Mouse (Mus musculus) lung, adult 2 months (tissue): ENCODE measurements around the gene Gm21962. TPM values are rescaled to one million over a fixed set of nuclear protein-coding genes. Genes with fewer than 3 reads are reported as not detected.

Experiments used
- DNase-seq: peaks from one replicate; pipeline ENCODE4 v3.0.0; 2022
- H3K4me1 ChIP-seq: fragments of 200-500 bp; 2 replicates; pipeline ENCODE4 v1.6.1; 2011; ENCODE audit warnings: low read length; ENCODE audit not compliant: control insufficient read depth, insufficient read depth
- H3K4me3 ChIP-seq: fragments of 200-500 bp; replicated peaks from 2 replicates; pipeline ENCODE3; 2011; ENCODE audit warnings: low read depth, mild to moderate bottlenecking, control low read depth, low read length; ENCODE audit errors: extremely low read depth
- CTCF ChIP-seq: fragments of 200-500 bp; IDR thresholded peaks from 2 replicates; pipeline ENCODE4 v1.5.1; 2011; ENCODE audit warnings: mild to moderate bottlenecking, low read length, control low read depth; ENCODE audit not compliant: insufficient read depth
- POLR2A ChIP-seq: fragments of 200-500 bp; IDR thresholded peaks from 2 replicates; pipeline ENCODE4 v1.6.1; 2011; ENCODE audit warnings: low read depth, mild to moderate bottlenecking, control low read depth, low read length, borderline replicate concordance; ENCODE audit errors: extremely low read depth
- WGBS: fragments of 180-500 bp; shearing (Covaris S2); methylation state at CpG from one replicate; pipeline ENCODE4 v1.1.7; 2018; 5-methylcytosine and 5-hydroxymethylcytosine counted together
- polyA plus RNA-seq: library from polyadenylated mRNA; depleted of rRNA; stranded (reverse); fragments of >200 nt; gene quantifications from 2 replicates; pipeline ENCODE4 v1.2.3, GENCODE M21; 2012

Gm21962 gene
- polyA plus RNA-seq, 1 experiment, result not detected

- no peaks in the 10 kb centered on the region for H3K4me1 ChIP-seq
- TF ChIP-seq POLR2A, result no peak
- TF ChIP-seq CTCF, result no peak
- no peak overlapping the region for H3K4me3 ChIP-seq
- no peak for DNase-seq
- WGBS, result 92% methylated on average over 3 of the region's 3 CpGs
Observed at GRCm38 (mm10) chr3:137644081-137644480, 27.2 kb upstream of the Gm21962 start.

DNA sequence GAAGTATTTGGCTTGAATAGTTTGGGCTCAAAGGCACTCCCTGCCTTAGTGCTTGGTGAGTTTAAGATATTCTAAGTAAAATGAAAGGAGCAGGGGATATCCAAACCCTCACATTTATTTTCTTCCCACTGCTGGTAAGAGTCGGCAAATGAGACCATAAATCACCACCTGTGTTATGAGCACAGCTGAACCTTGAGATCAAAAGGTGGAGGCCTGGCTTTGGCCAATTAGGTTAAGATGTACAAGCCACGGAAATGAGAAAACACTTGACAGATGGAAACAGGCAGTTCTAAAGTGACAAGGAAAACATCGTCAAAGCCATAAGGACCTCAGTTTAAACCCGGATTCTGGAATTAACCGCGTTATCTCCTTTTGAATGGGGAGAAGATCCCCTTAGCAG lies 26.4 kb upstream of the Gm21962 start:
- WGBS, result 75% methylated on average over 6 of the region's 6 CpGs
- no peak for TF ChIP-seq CTCF
- no peak for TF ChIP-seq POLR2A
- no peaks in the 10 kb centered on the region for H3K4me1 ChIP-seq
- H3K4me3 ChIP-seq, result no peak overlapping the region
- DNase-seq, result no peak

DNA sequence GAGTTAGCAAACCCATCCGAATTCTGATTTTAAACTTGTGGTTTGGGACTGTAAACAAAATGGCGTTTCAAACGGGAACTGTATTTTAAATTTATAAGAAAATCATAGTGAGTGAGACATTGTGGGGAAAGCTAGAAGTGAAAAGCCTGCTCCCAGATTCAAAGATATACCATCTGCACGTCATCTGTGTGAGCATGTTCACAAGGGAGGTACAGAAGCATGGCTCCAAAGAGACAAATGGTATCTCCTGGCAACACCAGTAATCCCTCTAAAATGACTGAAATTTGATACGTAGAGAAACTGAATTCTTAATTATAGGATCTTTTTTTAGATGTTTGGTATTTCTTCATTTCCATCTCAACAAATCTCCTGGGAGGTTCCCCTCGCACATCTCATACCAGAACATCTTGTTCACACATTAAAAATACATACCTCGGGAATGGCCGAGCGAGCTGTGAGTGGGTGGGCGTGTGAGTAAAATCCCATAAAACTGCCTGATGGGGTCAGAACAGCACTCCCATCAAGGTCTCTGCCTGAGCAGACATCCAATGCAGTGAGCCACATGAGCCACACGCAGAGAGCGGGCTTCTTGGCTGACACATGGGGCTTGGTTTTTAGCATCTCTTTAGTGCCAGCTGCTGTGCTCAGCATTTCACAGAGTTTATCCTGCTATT lies 23.8 kb upstream of the Gm21962 start:
- WGBS, result 84% methylated on average over 12 of the region's 12 CpGs
- Histone ChIP-seq H3K4me1 (no peaks in the 10 kb centered on the region), H3K4me3 (no peak overlapping the region)
- no peak for DNase-seq
- TF ChIP-seq CTCF (no peak), POLR2A (no peak)

DNA sequence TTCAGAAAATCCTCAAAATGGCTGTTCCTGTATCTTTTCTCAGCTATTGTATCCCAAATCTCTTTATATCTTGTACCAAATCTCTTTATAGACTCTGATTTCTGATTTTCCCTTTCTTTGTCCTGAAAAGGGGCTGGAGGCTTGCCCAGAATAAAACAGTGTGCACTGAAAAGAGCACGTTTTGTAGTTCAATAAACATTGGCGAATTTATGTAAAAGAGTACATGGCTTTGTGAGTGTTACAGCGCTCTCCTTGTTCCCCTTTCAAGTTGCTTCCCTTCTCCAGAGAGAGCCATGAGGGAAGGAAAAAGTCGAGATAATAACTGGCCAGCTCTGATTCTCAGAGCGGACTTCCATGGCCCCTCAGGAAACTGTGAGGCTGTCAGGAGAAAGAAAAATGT lies 22.2 kb upstream of the Gm21962 start:
- no peaks in the 10 kb centered on the region for H3K4me1 ChIP-seq
- TF ChIP-seq POLR2A (no peak), CTCF (no peak)
- WGBS, result 56% methylated on average over 5 of the region's 5 CpGs
- no peak for DNase-seq
- no peak overlapping the region for H3K4me3 ChIP-seq

DNA sequence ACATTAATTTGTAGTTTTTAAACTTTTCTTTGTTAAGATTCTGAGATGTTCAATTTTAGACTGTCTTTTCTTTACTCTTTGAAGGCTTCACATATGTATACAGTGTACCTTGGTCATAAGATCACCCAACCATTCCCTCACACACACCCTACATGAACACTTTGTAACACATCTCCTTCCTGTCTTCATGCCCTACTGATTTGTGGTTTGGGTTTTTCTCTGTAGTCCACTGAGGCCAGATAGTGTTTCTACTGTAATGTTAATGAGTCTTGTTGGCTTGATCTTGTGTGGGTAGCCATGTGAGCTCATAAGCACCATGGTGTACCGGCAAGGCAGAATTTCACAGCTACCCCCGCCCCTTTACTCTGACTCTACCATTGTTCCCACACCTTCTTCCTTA lies 18.5 kb upstream of the Gm21962 start:
- 89% methylated on average over 2 of the region's 2 CpGs for WGBS
- no peak for TF ChIP-seq CTCF
- no peak for TF ChIP-seq POLR2A
- DNase-seq, result no peak
- H3K4me1 ChIP-seq, result no peaks in the 10 kb centered on the region
- no peak overlapping the region for H3K4me3 ChIP-seq

- DNase-seq, result no peak
- 4% methylated on average over 3 of the region's 3 CpGs for WGBS
- no peaks in the 10 kb centered on the region for H3K4me1 ChIP-seq
- no peak overlapping the region for H3K4me3 ChIP-seq
- TF ChIP-seq CTCF (no peak), POLR2A (no peak)
Observed at GRCm38 (mm10) chr3:137680923-137681322, 9.6 kb downstream of the Gm21962 start.

DNA sequence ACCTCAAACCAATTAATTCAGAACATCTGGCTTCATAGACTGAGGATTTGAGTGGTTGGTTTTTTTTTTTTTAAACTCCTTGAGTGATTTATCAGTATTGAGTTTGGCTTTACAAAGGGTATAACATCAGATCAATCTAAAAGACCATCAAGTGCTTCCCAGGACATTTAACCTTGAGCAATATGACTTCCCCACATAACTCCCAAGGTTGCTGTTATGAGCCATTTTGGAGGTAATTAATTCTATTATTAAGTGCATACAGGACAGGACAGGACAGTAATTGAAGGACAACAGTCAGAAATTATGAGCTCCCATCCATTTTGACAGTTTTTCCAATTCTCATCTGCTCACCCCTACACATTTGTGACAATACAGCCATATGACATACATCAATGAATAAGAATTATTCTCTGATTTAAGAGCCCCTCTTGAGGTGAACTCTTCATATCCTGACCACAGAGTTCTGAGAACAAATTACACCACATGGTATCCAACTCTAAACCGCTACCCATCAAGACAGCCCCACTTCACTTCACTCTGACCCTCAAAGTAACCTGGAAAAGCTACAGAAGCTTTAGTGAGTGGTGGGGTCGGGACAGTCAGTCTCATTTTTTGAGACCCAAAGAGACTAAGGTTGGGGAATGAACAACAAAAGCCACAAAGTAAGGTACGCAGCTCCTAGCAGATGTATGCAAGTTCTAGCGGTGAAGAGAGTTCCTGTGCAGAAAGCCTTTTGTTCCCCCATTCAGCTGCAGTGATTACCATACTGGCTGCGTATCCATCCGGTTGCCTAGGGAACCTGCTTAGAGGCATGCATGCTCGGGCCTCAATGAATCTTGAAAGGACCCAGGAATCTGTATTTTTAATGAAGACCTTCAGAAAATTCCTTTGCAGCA lies 11.8 kb downstream of the Gm21962 start:
- TF ChIP-seq CTCF (no peak), POLR2A (no peak)
- H3K4me1 ChIP-seq, result no peaks in the 10 kb centered on the region
- WGBS, result 44% methylated on average over 7 of the region's 7 CpGs
- no peak for DNase-seq
- H3K4me3 ChIP-seq, result no peak overlapping the region

GRCm38 (mm10) chr3:137683807-137684403 lies 12.6 kb downstream of the Gm21962 start:
- no peaks in the 10 kb centered on the region for H3K4me1 ChIP-seq
- no peak for TF ChIP-seq CTCF
- no peak for TF ChIP-seq POLR2A
- no peak for DNase-seq
- WGBS, result 63% methylated on average over 6 of the region's 6 CpGs
- H3K4me3 ChIP-seq, result no peak overlapping the region

GRCm38 (mm10) chr3:137686932-137687331 lies 15.6 kb downstream of the Gm21962 start:
- H3K4me3 ChIP-seq, result no peak overlapping the region
- WGBS, result 77% methylated on average over 2 of the region's 2 CpGs
- DNase-seq, result no peak
- no peaks in the 10 kb centered on the region for H3K4me1 ChIP-seq
- TF ChIP-seq CTCF, result no peak
- no peak for TF ChIP-seq POLR2A
